Mouse (Mus musculus) erythroblast, embryonic 14.5 days (primary cell): ENCODE data around the gene Tbpl1.

Source experiments
- GATA1 ChIP-seq: IDR thresholded peaks from 2 replicates; pipeline ENCODE4 v1.6.1; 2012; ENCODE audit warnings: low read length, inconsistent platforms, mixed read lengths
- TAL1 ChIP-seq: IDR thresholded peaks from 3 replicates; pipeline ENCODE4 v1.6.1; 2012; ENCODE audit warnings: low read length, inconsistent platforms, mixed read lengths

DNA sequence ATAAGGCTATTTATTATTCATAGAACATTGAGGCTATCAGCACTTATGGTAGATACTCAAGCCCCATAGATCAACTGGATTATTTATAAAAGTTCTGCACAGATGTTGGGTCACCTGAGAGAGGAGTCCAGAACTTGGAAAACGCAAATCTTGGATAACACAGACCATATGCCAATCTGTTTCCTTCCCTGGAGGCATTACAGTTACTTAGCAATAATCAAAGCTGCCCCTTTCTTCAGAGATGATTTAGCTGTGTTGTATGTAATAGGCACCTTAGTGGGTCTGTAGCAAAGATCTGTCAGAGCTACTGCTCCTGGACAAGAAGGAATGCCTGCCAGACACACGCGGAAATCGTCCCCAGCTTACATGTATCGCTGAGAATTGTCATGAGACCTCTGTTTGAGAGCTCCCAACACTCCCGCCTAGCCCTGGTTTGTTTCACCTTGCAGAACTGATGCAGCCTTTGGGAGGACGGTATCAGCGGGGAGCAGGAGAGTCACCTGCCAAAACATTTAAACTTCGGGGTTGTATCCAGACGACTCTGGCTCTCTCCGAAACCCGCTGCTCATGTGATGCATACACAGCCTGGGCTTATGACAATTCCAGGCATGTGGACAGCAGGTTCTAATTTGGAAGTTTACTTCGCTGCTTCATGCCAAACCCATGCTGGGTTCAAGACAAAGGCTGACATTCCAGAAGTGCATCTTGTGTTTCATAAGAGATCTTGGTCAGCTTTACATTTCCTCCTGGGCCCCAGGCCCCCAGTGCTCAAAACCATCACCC is 55.7 kb downstream of the Tbpl1 start:
- TF ChIP-seq TAL1 (no peak), GATA1 (no peak)
